Mouse (Mus musculus): ENCODE results near the gene Ahctf1.
"Not testable (repeated sequence)": the region's sequence is repeated elsewhere in the genome, so short reads cannot be mapped to it uniquely, and the experiment has no call there.

The Ahctf1 gene

DNA sequence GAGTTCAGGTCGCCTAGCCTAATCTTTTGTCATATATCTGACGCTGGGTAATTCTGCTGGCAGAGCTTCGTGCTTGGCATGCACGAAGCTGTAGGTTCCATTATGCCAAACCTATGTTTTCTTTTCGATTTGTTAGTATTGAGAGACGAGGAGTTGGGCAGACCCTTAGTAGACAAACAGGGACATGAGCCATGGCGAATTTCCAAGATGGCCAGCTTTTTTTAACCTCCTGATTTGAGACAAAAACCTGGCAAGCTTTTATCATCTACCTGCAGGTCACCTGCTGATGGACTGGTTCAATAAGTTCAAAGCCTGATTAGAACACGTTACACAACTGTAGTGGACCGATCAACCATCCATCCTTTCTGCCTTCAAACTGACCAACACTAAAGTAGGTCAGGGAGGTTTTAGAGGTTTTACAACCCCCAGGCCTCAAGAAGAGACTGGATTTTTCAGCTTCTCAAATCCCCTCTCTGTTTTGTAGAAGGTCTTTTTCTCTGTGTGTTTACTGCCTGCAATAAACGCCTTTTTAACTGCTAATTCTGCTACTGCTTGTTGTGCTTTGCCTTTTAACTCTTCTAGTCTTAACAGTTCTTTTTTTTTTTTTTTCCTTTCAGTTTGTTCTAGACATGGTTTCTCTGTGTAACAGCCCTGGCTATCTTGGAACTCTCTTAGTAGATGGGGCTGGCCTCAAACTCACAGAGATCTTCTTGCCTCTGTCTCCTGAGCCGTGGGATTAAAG lies 831 bp upstream of the Ahctf1 start:
- DNase-seq (ENCODE audit: low spot score), result no peak

- peak; percentile 53 for DNase-seq (ENCODE audit: low spot score)
Measured at GRCm38 (mm10) chr1:179802610-179803512, 619 bp downstream of the Ahctf1 start, which contains the start of gene Gm10518. Gene Gm10518, plus strand, starts transcription at chr1:179803376.

GRCm38 (mm10) chr1:179798794-179799193 lies 4.7 kb downstream of the Ahctf1 start:
- DNase-seq (ENCODE audit: low spot score), result no peak

DNA sequence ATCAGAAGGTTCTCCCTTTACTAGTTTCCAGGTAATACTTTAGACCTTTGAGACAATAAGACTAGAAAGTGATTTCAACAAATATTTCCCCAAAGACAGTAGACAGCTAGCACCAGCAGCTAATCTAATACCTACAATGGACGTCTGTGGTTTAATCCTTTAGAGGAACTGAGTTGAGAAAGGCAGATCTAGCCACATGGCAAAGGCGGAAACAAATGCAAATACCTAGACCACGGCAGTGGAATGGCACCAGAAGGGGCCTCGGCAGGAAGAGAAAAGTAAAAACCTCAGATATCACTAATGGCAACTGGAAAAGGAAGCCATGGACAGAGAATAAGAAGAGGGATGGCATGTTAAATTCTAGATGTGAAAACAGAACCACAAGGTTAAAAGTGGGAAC lies 16.2 kb downstream of the Ahctf1 start:
- DNase-seq (ENCODE audit: low spot score), result no peak

DNA sequence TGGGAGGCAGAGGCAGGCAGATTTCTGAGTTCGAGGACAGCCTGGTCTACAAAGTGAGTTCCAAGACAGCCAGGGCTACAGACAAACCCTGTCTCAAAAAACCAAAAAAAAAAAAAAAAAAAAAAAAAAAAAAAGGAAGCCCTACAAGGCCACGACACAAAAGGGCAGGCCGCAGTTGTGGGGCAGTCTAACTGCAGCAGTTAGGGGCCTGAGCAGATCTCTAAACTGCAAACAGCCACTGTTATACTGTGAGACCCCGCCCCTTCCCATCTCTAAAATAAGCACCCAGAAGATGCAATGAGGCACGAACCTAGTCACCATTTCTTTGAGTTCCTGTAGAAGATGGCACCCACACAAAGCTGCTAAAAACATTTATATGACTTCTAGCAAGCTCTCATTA lies 18.0 kb downstream of the Ahctf1 start:
- no peak for DNase-seq (ENCODE audit: low spot score)

- no peak for DNase-seq (ENCODE audit: low spot score)
Measured at GRCm38 (mm10) chr1:179784098-179784497, 19.4 kb downstream of the Ahctf1 start.

DNA sequence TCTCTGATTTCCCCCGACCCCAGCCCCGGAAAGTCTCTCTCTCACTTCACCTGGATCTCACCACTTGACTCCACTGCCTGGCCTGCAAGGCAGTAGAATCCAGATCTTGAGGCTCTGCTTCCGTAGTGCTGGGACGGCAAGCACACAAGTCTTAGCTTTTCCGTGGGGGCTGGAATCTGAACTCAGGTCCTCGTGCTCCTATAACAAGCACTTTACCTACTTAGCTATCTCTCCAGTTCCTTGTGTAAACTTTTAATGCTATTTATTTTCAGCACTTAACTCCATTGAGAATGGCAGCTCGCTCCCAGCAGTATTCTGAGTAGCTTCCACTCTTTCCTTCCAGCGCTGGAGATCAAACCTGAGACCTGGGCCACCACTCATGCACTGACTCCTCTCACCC lies 26.6 kb downstream of the Ahctf1 start:
- no peak for DNase-seq (ENCODE audit: low spot score)

GRCm38 (mm10) chr1:179760553-179760952 lies 42.9 kb downstream of the Ahctf1 start:
- DNase-seq (ENCODE audit: low spot score), result no peak

DNA sequence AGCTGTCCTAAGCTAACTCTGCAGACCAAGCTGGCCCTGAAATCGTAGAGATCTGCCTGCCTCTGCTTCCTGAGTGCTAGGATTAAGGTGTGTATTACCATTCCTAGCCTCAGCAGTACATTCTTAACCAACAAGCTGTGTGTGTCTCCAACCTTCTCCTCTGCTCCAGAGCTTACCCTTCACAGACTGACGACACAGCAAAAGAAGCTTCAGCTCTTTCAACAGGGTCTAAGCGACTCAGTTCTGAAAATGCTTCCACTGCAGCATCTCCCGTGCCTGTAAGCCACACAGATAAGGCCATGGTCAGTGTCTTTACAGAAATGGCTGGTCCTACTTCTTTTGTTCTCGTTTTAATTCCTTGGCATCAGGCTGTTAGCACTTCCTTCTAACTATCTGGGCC lies 43.4 kb downstream of the Ahctf1 start:
- DNase-seq (ENCODE audit: low spot score), result no peak

- no peak for DNase-seq (ENCODE audit: low spot score)
Measured at GRCm38 (mm10) chr1:179756477-179756876, 47.0 kb downstream of the Ahctf1 start.

- no peak for DNase-seq (ENCODE audit: low spot score)
Measured at GRCm38 (mm10) chr1:179753006-179753405, 50.5 kb downstream of the Ahctf1 start.

GRCm38 (mm10) chr1:179752276-179752675 lies 51.2 kb downstream of the Ahctf1 start:
- no peak for DNase-seq (ENCODE audit: low spot score)

DNA sequence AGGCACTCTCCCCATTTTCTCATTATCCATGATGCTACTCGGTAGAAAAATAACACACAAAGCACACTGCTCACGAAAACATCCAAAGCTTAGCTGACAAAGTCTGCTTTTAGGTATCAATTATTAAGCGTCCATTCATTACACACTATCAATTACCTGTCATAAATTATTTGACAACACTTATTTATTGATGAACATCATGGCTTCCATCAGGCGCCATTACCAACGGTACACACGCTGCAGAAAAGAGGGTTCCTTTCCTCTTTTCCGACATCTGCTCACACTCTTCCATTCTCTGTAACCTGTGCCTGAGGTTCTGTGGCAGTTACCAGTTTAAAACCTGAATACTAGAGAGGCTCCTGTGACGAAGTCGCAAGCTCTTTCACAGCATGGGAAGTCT lies 58.3 kb downstream of the Ahctf1 start, which contains the start of gene Kif28:
TSS of gene Kif28 (minus strand) at position 101 of the 400 bp plus-strand sequence.
- no peak for DNase-seq (ENCODE audit: low spot score)

DNA sequence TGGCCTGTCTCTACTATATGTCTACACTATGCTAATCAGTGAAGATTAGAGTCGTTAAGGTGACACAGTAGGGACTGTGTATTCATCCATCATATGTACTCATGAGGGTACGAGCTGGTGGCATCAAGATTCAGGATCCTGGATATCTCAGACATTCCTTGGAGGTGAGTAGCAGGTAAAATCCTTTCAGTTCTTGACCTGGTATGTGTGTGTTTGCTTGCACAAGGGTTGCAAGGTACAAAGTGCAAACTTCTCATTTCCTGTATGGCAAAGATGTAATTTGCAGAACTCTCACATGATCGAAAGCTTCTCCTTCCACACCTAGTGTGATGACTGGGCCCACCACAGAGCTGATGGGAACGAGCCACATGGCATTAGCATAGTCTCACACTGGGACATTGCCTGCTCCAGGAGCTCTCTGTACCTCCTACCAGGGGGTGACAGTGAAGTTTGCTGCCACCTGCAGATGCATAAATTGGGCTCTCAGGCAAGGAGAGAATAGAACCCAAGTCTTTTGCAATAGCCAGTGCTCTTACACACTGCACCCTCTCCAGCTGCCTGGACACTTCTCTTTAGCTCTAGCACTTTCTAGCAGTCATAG lies 59.8 kb downstream of the Ahctf1 start:
- DNase-seq (ENCODE audit: low spot score), result no peak

DNA sequence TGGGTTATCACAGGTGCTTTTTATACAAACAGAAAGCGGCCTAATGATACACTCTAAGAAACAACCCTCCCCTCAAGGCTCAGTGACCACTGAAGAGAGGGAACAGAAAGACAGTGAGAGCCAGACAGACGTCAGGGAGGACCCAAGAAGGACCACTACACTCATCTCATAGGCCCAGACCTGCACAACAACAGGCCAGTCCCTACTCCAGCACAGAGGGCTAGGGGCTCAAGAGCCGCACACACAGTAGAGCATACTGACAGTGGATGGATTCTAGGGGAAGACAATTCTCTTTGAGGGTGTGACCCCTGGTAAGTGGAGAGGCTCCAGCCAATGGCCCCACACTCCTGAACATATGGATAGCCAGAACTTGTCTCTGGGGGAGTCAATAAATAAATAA lies 67.0 kb downstream of the Ahctf1 start:
- DNase-seq (ENCODE audit: low spot score), result no peak

DNA sequence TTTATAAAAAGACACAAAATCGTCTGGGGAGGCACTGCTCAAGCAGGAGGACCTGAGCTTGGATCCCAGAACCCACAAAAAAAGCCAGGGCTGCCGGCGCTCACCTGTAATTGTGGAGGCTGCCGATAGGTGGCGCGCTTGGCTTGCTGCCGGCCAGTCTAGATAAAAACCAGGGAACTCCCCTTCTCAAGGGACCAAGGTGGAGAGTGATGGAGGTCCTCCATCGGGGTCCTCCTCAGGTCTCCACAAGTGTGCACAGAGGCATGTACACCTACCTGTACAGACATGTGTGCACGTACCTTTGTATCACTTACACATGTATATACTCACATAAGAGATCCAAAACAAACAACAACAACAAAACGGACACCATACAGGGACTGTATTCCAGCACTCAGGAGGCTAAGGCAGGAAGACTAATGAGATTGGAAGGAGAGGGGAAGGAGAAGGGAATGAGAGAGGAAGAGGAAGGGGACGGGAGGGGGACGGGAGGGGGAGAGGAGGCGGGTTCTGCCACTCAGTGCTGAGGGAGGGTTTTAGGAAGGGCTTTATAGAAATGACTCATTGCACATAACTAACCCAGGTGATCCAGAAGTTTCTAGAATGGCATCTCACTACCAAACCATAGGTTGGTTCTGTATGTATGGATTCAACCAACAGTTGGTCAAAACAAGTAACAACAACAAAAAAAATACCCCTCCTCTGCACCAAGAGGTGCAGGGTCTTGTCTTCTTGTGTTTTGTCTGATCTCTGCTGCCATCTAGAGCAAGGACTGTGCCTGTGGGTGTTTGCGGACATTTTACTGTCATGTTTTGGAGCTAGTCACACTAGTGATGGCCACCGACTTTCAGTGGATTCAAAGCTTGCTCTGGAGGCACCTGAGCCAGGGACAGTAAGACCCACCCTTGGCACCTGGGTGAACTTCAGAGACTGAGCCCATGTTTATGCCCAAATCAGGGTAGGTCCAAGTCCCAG lies 68.7 kb downstream of the Ahctf1 start:
- peak; percentile 55 for DNase-seq (ENCODE audit: low spot score)

DNA sequence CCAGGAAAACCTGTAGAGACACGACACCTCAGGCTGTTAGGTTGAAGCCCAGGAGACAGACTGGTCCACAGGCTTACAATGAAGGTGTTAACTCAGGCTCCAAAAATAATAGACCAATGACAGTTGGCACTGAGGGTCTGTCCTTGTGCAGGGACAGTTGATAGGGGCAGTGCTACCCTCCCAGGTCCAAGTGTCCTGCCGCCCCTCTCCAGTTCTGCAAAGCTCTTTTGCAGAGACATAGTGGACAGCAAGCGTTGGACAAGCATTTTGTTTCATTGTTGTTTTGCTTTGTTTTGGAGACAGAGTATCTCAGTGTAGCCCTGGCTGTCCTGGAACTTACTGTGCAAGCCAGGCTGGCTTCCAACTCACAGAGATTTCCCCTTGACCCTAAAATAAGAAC lies 72.1 kb downstream of the Ahctf1 start:
- no peak for DNase-seq (ENCODE audit: low spot score)

DNA sequence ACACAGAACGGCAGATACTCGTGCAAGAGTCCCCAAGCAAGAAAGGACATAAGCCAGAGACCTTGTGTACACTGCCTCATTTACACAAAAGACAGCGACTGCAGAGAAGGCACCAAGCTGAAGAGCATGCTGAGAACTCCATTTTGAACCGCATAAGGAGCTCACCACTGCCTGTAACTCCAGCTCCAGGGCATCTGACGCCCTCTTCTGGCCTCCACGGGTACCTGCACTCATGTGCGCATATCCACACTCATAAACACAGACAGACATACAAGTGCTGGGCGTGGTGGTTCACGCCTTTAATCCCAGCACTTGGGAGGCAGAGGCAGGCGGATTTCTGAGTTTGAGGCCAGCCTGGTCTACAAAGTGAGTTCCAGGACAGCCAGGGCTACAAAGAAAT lies 74.8 kb downstream of the Ahctf1 start:
- DNase-seq (ENCODE audit: low spot score), result no peak

GRCm38 (mm10) chr1:179722811-179723469 lies 80.5 kb downstream of the Ahctf1 start:
- no peak for DNase-seq (ENCODE audit: low spot score)

DNA sequence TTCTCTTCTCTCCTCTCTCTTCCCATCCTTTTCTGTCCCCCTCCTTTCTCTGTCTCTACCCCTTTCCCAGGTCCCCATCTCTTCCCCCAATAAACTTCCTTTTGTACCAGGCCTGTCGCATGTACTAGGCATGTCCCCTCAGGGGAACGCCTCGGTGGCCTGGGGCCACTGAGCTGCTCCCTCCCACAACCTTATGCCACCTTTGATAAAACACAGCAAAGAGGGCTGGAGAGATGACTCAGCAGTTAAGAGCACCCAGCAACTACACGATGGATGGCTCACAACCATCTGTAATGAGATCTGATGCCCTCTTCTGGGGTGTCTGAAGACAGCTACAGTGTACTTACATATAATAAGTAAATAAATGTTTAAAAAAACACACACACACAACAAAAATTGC lies 87.7 kb downstream of the Ahctf1 start:
- DNase-seq (ENCODE audit: low spot score), result peak; percentile 45

DNA sequence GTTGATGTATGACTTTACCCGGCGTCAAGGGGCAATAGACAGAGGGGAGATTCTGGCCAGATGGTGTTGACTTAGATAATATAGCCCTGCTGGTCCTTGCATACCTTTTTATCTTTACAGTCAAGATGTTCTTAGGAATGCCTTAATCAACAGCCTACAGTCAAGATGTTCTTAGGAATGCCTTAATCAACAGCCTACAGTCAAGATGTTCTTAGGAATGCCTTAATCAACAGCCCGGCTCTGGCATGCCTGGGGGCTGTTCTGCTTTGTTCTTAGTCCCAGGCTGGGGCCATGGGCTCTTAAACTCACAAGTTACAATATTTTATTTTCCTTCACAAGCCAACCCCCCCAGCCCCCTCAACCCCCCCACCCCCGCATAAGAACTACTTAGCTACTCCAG lies 88.2 kb downstream of the Ahctf1 start:
- not testable (repeated sequence) for DNase-seq (ENCODE audit: low spot score)
